Mouse (Mus musculus): ENCODE results near the gene Cstf3. TPM values are rescaled to one million over a fixed set of nuclear protein-coding genes. Genes with fewer than 3 reads are reported as not detected.
"Not testable (repeated sequence)": the region's sequence is repeated elsewhere in the genome, so short reads cannot be mapped to it uniquely, and the experiment has no call there.

The Cstf3 gene
- 10 to 100 TPM; 33.4 to 53.1 TPM for total RNA-seq (2021)

GRCm38 (mm10) chr2:104590068-104590828 lies at the start of gene Cstf3:
Cstf3 (plus strand) TSS chr2:104590523.
- DNase-seq (ENCODE audit: low spot score in 2 of 2) = peak; percentile 99
- intact Hi-C loops (cut with DNase I) = loop anchor here (2.0 kb wide), 1 partner anchor 95 kb away; the partner anchor contains the start of gene Hipk3

GRCm38 (mm10) chr2:104556711-104557110 lies 33.6 kb upstream of the Cstf3 start:
- intact Hi-C loops (cut with DNase I); DNase-seq (ENCODE audit: low spot score in 2 of 2): not testable (repeated sequence)

- DNase-seq (ENCODE audit: low spot score in 2 of 2) = no peak
- intact Hi-C loops (cut with DNase I) = no loop called here
Observed at GRCm38 (mm10) chr2:104557722-104558121, 32.6 kb upstream of the Cstf3 start.

- no peak for DNase-seq (ENCODE audit: low spot score in 2 of 2)
- intact Hi-C loops (cut with DNase I) = no loop called here
Observed at GRCm38 (mm10) chr2:104558326-104558725, 32.0 kb upstream of the Cstf3 start.

- intact Hi-C loops (cut with DNase I) = no loop called here
- DNase-seq (ENCODE audit: low spot score in 2 of 2) = no peak
Observed at GRCm38 (mm10) chr2:104558938-104559337, 31.4 kb upstream of the Cstf3 start.

- no peak for DNase-seq (ENCODE audit: low spot score in 2 of 2)
- intact Hi-C loops (cut with DNase I) = no loop called here
Observed at GRCm38 (mm10) chr2:104559591-104560380, 30.5 kb upstream of the Cstf3 start.

GRCm38 (mm10) chr2:104561386-104561785 lies 28.9 kb upstream of the Cstf3 start:
- no peak for DNase-seq (ENCODE audit: low spot score in 2 of 2)
- intact Hi-C loops (cut with DNase I) = no loop called here

GRCm38 (mm10) chr2:104561986-104562532 lies 28.3 kb upstream of the Cstf3 start:
- DNase-seq (ENCODE audit: low spot score in 2 of 2) = no peak
- intact Hi-C loops (cut with DNase I) = no loop called here

- no peak for DNase-seq (ENCODE audit: low spot score in 2 of 2)
- intact Hi-C loops (cut with DNase I) = loop anchor here (5.0 kb wide), 1 partner anchor 75 kb away; no protein-coding TSS in a partner anchor
Observed at GRCm38 (mm10) chr2:104572066-104572465, 18.3 kb upstream of the Cstf3 start.

GRCm38 (mm10) chr2:104576216-104576615 lies 14.1 kb upstream of the Cstf3 start:
- no peak for DNase-seq (ENCODE audit: low spot score in 2 of 2)

GRCm38 (mm10) chr2:104578021-104578420 lies 12.3 kb upstream of the Cstf3 start:
- intact Hi-C loops (cut with DNase I) = no loop called here
- no peak for DNase-seq (ENCODE audit: low spot score in 2 of 2)

More at GRCm38 (mm10) chr2:104576216-104576615, 14.1 kb upstream of the Cstf3 start:
- intact Hi-C loops (cut with DNase I) = no loop called here

- DNase-seq (ENCODE audit: low spot score in 2 of 2) = no peak
- intact Hi-C loops (cut with DNase I) = no loop called here
Observed at GRCm38 (mm10) chr2:104578836-104579604, 11.3 kb upstream of the Cstf3 start.

GRCm38 (mm10) chr2:104579784-104580446 lies 10.4 kb upstream of the Cstf3 start:
- DNase-seq (ENCODE audit: low spot score in 2 of 2) = no peak
- intact Hi-C loops (cut with DNase I) = loop anchor here (5.0 to 10.0 kb wide), 2 partner anchors 448 to 545 kb away; no protein-coding TSS in a partner anchor

GRCm38 (mm10) chr2:104581281-104581879 lies 8.9 kb upstream of the Cstf3 start:
- DNase-seq (ENCODE audit: low spot score in 2 of 2) = no peak
- intact Hi-C loops (cut with DNase I) = loop anchor here (5.0 to 10.0 kb wide), 2 partner anchors 449 to 547 kb away; no protein-coding TSS in a partner anchor

- DNase-seq (ENCODE audit: low spot score in 2 of 2) = no peak
- intact Hi-C loops (cut with DNase I) = loop anchor here (5.0 to 10.0 kb wide), 2 partner anchors 451 to 548 kb away; no protein-coding TSS in a partner anchor
Observed at GRCm38 (mm10) chr2:104583032-104583431, 7.3 kb upstream of the Cstf3 start.

GRCm38 (mm10) chr2:104584226-104584625 lies 6.1 kb upstream of the Cstf3 start:
- intact Hi-C loops (cut with DNase I) = loop anchor here (2.0 to 10.0 kb wide), 3 partner anchors 139 to 549 kb away; no protein-coding TSS in a partner anchor
- no peak for DNase-seq (ENCODE audit: low spot score in 2 of 2)

GRCm38 (mm10) chr2:104585645-104586044 lies 4.7 kb upstream of the Cstf3 start:
- intact Hi-C loops (cut with DNase I) = loop anchor here (2.0 to 10.0 kb wide), 2 partner anchors 141 to 551 kb away; no protein-coding TSS in a partner anchor
- no peak for DNase-seq (ENCODE audit: low spot score in 2 of 2)

GRCm38 (mm10) chr2:104588552-104588951 lies 1.8 kb upstream of the Cstf3 start:
- intact Hi-C loops (cut with DNase I) = loop anchor here (10.0 kb wide), 1 partner anchor 554 kb away; no protein-coding TSS in a partner anchor
- no peak for DNase-seq (ENCODE audit: low spot score in 2 of 2)
